Mouse (Mus musculus) gastrocnemius, adult 2 months (tissue): ENCODE measurements at regions not wholly inside any gene's neighbourhood (a gene's known extent, or its start where the extent isn't known, plus 50 kb on each side); places are given as distances from the start of the nearest gene placed in this dataset. TPM values are rescaled to one million over a fixed set of nuclear protein-coding genes. Genes with fewer than 3 reads are reported as not detected.

Experiments used
- DNase-seq: peaks from one replicate; pipeline ENCODE4 v3.0.0; 2022
- H3K27ac ChIP-seq: fragments of 200-600 bp; 2 replicates; pipeline ENCODE4 v1.8.1; 2022; ENCODE audit warnings: mild to moderate bottlenecking
- H3K4me3 ChIP-seq: fragments of 200-600 bp; 2 replicates; pipeline ENCODE4 v1.8.1; 2022; ENCODE audit warnings: mild to moderate bottlenecking, moderate library complexity
- CTCF ChIP-seq: fragments of 200-600 bp; IDR thresholded peaks from 2 replicates; pipeline ENCODE4 v1.8.1; 2022; ENCODE audit warnings: antibody characterized with exemption, mild to moderate bottlenecking, moderate library complexity
- intact Hi-C: fragments of 180-260 bp; cut with DNase I; formaldehyde crosslinking; loops from one replicate; pipeline ENCODE4 v1.15.1; 2025
- microRNA-seq: library from miRNA; unstranded; fragments of <30 nt; microRNA quantifications from one replicate; pipeline ENCODE4 v1.2.0, GENCODE M21; 2021

GRCm38 (mm10) chr10:91827074-91827473, 646.0 kb upstream of the Tmpo start:
- no peak overlapping the region for H3K27ac ChIP-seq
- no peak for TF ChIP-seq CTCF
- no peak for DNase-seq
- H3K4me3 ChIP-seq = no peak overlapping the region
- intact Hi-C loops = no loop called here

- intact Hi-C loops = no loop called here
- H3K4me3 ChIP-seq = no peak overlapping the region
- H3K27ac ChIP-seq = no peak overlapping the region
- no peak for DNase-seq
- no peak for TF ChIP-seq CTCF
Observed at GRCm38 (mm10) chr10:91823499-91823898, 642.4 kb upstream of the Tmpo start.

- H3K4me3 ChIP-seq = no peak overlapping the region
- intact Hi-C loops = no loop called here
- DNase-seq = no peak
- H3K27ac ChIP-seq = no peak overlapping the region
- no peak for TF ChIP-seq CTCF
Observed at GRCm38 (mm10) chr10:91804870-91805269, 623.8 kb upstream of the Tmpo start.

Small RNA genes in the stretch of these regions (microRNA-seq; reads per million reads assigned to microRNA genes)
- gene Gm22582 (not detected), gene Mir1251 (not detected), gene Mir135a-2 (not detected)
